Mouse (Mus musculus): ENCODE measurements around the gene Mtr.
A peak's percentile ranks its signal among the peaks of the same experiment; 100 is the strongest.

Gene Mtr

DNA sequence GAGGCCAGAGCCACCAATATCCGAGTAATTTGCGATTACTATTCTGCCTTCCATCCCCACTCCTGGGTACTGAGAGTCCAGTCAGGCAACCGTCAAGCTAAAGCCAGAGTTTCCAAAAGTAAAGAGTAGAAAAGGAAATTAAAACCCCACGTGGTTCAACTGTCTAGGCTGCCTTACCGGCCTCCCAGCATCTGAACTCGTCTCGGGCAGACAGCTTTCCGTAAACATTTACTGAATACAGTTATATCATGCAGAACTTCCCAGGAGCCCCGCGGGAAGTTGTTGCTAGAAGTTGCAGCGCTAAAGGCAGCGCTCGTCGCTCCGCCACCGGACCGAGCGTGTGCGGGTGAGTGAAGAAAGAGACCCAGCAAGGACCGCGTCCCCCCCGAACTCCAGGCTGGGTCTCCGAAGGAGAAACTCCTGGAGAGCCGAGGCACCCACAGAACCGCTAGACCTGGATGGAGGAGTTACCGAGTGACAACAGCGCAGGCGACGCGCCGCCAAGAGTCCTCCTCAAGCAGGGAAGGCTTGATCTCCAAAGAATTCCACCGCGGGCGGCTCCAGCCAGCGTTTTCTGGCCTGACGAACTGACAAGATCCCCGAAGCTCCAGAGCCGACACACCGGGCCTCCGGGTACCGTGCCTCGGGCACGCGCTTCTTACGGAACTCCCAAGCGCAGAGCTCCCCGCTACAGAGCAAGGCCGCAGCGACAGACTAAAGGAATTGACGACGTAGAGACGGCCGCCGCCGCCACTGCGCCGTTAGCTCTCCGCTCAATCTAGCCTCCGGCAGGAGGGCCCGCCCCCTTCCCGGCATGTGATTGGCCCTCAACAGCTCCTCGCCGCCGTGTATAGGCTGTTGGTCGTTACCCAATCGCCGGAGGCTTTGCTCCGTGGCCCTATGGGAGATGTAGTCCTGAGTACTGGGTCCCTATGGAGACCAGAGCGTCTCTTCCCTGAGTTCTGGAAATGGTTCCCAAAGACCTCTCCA is at the start of gene Mtr:
Gene Mtr (minus strand): TSS at position 723 of the 990 bp plus-strand sequence.
- peak; percentile 75 to 84 for DNase-seq (ENCODE audit: low read depth in 1 of 2, low spot score in 2 of 2)

DNA sequence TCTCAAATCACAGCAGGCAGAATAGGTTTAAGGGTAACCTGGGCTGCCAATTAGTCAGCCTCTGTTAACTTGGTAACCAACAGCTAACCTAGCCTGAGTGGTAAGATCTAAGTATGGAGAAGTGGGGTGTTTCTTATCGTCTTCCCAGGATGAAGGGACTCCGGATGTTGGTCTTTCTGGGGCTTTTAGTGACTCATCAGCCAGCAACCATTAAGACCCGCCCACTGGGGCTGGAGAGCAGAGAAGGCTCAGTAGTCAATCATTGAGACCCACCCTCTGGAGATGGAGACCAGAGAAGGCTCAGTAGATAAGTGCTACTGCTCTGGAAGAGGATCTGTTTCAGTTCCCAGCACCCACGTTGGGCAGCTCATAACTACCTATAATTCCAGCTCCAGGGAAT is 49.4 kb upstream of the Mtr start:
- DNase-seq (ENCODE audit: low read depth in 1 of 2, low spot score in 2 of 2) = no peak

DNA sequence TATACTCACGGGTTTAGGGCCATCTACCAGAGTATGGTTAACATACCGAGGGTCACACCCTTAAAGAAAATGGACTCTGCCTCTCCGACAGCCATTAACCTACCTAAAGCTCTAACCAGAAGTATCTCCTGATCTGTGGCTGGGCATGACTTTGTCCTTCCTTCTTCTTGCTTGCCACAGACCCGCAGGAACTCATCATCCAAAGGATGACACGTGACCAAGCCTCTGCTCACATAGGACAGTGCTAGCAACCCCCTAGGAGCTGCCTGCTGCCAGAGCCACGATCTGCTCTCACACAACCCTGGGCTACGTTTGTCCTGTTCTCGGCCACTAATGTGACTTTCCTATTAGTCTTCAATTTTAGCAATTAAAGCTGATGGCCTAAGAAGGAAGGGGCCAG is 47.6 kb upstream of the Mtr start:
- no peak for DNase-seq (ENCODE audit: low read depth in 1 of 2, low spot score in 2 of 2)

DNA sequence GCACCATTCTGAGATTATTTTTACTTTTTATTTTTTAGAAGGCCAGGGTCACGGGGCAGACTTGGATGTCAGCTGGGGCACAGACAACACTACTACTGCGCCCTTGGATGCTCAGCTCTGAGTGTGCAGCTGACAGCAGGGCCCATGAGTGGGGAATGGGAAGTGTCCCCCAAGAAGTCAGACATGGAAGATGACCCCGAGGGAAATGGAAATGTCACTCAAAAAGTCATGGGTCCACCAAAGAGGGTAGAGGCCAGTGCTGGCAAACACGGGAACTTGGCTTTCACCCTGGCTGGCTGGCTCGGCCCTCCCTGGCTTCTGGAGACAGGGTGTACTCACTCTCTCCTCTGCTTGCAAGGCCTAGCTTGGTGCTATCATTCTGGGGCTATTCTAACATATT is 47.1 kb upstream of the Mtr start:
- no peak for DNase-seq (ENCODE audit: low read depth in 1 of 2, low spot score in 2 of 2)

DNA sequence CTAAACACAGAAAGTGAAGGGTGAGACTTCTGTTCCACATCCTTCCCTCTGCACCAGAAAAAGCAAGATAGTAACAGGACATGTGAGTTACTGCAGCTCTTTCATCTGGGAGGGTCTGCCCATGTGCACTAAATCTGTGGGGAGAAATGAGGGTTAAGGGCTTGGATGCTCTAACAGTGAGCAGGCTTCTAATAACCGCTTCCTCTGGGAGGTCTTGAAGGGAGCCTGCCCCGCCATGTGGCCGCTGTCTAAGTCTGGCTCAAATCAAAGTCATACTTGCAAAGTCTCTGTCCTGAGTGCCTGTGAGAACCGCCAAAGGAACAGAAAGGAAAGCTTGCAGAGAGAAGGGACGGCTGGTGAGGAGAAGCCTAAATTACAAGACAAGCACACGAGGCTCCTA is 39.9 kb upstream of the Mtr start:
- no peak for DNase-seq (ENCODE audit: low read depth in 1 of 2, low spot score in 2 of 2)

DNA sequence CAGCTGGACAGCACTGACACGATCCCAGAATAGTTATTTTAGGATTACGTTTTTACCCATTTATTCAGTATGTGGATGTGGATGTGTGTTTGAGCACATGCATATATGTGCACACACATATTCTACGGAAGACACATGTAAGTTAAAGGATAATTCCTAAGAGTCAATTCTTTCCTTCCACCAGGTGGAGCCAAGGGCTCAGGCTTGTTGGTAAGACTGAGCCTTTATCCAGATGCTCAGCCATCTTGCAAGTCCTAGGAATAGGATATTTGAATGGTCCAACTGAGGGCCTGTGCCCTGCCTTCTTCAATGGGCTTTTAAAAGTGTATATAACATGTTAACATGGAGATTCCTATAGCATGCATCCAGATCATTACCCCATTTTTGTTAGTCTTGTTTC is 38.8 kb upstream of the Mtr start:
- DNase-seq (ENCODE audit: low read depth in 1 of 2, low spot score in 2 of 2) = no peak

DNA sequence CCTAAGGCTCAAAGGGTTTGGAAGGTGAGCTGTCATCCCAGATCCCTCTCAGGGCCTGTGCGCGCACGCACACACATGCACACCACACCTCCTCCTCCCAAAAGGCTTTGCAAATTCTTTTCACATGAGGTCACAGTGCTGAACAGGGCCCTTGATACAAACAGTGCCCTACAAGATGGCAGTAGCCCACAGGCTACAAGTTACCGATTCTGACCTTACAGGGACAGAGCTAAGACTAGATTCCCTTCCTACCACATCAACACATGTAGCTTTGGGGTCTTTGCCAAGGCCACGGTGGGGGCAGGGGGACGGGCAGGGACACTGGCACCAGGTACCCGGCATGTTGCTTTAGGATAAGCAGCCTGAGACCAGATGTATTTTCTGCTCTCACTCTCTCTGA is 35.9 kb upstream of the Mtr start:
- DNase-seq (ENCODE audit: low read depth in 1 of 2, low spot score in 2 of 2) = no peak

DNA sequence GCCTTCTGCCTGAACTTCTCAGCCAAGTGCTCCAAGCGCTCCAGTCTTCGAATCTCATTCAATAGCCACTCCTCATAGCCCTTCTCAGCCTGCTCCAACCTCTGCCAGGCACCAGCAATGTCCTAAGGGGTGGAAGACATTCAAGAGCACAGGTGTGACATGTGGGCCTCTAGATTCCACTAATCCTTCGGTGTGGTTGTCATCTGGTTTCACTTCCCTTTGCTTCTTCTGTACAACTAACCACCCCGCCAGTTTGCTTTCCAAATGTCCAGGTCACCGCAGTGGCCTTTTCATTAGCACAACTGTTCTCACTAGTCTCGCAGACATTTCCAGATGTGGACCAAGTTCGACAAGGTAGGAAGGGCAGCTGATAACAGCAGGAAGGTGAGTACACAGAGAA is 32.8 kb upstream of the Mtr start:
- no peak for DNase-seq (ENCODE audit: low read depth in 1 of 2, low spot score in 2 of 2)

DNA sequence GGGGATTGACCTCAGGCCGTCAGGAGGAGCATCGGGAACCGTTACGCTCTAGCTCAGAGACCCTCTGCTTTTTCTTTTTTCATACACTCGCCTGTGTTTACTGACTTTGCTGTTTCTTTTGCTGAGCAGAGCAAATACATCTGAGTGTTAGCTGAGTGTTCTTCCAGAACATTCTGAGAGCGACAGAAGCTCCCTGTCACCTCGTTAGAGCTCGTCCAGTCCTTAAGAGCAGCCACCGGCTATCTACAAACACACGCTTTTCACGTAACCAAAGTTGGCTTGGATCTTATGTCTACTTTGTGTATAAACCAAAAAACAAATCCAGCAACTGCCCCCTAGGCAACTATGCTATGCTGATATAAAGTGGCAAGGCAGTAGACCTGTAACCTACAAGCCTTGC is 26.6 kb upstream of the Mtr start:
- DNase-seq (ENCODE audit: low read depth in 1 of 2, low spot score in 2 of 2) = no peak

DNA sequence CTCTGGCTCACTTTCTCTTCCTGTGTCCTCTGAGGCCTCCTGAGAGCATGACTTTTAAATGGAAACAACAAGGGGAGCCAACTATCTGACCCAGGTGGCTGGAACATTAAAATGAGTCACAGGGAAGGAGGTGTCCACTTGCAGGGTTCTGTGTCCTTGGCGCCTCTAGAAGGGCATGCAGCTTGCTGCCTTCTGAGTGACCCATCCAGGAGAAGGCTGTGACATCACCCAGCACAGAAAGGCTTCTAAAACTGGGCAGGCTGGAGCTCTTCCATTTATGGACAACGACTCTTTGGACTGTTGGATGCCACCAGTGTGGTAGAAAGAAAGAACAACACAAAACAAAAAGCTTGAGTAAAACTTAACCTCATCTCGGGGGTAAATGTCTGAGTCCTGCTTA is 25.9 kb upstream of the Mtr start:
- no peak for DNase-seq (ENCODE audit: low read depth in 1 of 2, low spot score in 2 of 2)

DNA sequence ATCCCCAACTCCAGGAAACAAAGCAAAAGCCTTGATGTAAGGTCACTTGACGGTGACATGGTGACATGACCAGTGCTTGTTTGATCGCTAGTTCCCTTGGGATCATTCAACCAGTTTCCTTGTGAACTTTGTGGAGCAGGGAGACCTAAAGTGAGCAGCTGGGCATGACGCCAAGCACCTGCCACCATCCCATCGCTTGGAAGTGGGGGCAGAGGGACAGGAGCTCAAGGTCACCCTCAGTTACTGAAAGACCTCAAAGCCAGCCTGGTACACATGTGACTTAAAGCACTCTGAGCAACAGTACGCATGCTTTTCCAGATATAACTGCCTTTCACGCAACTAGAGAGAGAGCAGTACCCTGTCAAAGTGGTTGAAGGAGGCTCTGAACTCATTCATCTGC is 16.8 kb upstream of the Mtr start:
- no peak for DNase-seq (ENCODE audit: low read depth in 1 of 2, low spot score in 2 of 2)

DNA sequence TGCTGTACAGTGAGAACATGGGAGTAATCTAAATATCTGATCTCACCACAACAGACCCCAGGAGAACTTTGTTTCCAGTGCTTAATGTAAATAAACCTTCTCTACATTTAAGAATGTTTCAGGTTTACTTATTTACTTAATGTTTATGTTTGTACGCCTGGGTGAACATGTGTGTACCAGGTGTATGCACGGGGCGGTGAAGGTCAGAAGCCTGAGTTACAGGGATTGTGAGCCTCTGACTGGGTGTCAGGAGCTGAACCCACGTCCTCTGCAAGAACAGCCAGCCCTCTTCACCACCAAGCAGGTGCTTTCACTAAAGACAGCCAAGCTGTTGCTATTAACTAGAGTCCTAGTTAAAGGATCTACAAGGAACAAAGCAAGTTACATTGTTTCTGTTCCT is 16.3 kb upstream of the Mtr start:
- DNase-seq (ENCODE audit: low read depth in 1 of 2, low spot score in 2 of 2) = no peak

DNA sequence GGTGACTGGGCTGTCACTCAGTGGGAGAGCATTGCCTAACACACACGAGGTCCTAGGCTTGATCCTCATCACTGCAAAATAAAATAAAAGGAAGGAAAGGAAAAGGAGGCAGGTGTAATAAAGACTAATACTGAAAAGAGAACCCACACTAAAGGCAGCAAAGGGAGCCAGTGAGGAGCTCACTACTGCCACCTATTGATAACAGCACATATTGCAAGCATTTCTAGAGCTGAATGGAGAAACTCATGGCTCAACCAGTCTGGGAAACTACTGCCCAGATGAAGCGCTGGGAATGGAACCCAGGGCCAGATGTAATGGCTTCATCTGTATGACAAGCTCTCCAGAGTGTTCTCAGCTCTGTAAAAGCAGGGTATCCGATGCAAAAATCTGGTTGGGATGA is 15.0 kb upstream of the Mtr start:
- DNase-seq (ENCODE audit: low read depth in 1 of 2, low spot score in 2 of 2) = no peak

DNA sequence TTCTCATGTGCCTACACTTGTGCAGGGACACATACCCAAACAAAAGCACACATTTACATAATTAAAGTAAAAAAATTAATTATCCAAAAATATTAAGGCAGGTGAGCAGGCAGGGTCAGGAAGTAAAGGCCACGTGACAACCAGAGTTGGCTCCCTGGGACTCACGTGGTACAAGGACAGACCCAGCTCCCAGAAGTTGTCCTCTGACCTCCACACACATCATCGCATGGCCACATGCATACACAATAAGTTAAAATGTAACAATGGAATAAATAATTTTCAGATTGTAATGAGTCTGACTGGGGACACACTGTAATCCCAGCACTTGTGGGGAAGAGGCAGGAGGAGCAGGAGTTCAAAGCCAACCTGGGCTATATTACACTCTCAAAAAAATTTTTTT is 10.1 kb upstream of the Mtr start:
- no peak for DNase-seq (ENCODE audit: low read depth in 1 of 2, low spot score in 2 of 2)

DNA sequence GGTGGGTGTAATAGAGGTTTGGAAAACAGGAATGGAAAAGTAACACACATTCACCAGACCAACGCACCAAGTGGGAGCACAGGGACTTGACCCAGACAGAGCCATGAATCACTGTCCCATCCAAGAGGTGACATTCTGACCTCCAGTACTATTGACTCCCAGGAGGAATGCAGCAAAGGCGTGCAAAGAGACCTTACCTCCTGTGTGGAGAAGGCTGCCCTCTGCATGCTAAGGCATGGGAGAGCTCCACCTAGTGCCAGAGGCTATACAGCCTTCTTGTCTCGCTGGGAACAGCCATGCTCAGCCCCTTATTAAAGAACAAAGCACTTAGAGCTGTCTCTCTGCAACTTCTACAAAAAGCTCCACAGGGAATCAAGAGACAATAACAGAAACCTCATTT is 9.2 kb upstream of the Mtr start:
- DNase-seq (ENCODE audit: low read depth in 1 of 2, low spot score in 2 of 2) = no peak

DNA sequence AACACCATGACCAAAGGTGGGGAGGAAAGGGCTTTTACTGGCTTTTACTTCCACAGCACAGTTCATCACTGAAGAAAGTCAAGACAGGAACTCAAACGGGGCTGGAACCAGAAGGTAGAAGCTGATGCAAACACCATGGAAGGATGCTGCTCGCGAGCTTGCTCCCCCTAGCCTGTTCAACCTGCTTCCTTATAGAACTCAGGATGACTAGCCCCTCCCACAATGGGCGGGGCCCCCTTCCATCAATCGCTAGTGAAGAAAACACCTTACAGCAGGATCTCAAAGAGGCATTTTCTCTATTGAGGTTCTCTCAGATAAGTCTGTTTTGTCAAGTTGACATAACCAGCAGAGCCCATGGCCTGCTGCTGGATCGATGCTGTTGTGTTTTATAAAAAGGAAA is 6.1 kb upstream of the Mtr start:
- DNase-seq (ENCODE audit: low read depth in 1 of 2, low spot score in 2 of 2) = no peak

DNA sequence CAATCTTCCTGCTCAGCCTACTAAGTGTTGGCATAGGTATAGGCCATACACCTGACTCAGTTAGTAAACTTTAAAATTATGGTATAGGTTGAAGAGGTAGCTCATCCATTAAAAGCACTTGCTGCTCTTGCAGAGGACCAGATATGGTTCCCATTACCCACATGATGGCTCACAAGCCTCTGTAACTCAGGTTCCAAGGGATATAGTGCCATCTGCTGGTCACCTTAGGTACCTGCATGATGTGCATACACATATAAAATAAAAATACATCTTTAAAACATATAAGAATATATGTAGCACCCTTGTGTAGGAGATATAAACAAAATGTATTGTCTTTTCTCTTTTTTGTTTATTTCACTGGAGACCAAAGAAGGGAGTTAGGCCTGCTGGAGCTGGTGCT is 3.6 kb upstream of the Mtr start:
- DNase-seq (ENCODE audit: low read depth in 1 of 2, low spot score in 2 of 2) = no peak

DNA sequence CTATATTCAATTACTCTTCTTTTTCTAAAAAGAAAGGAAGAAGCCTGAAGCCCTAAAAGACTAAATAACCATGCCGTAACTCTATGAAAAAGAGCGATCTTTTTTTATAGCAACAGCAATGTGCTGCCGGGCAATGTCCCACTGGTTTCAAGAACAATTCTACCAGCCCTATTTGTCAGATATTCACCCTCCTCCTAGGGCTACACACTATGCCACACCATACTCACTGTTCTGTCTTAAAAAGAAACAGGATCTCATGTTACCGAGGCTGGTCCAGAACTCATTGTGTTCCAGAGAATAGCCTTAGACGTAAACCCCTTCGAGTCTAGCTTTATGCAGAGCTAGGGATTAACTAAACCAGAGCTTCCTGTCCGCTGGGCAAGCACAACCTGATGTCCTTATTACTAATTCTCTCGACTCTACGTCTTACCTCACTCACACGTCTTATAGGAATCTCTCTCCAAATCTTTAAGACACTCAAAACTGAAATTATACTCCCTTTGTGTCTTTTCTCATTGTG is 982 bp downstream of the Mtr start:
- DNase-seq (ENCODE audit: low read depth in 1 of 2, low spot score in 2 of 2) = no peak

DNA sequence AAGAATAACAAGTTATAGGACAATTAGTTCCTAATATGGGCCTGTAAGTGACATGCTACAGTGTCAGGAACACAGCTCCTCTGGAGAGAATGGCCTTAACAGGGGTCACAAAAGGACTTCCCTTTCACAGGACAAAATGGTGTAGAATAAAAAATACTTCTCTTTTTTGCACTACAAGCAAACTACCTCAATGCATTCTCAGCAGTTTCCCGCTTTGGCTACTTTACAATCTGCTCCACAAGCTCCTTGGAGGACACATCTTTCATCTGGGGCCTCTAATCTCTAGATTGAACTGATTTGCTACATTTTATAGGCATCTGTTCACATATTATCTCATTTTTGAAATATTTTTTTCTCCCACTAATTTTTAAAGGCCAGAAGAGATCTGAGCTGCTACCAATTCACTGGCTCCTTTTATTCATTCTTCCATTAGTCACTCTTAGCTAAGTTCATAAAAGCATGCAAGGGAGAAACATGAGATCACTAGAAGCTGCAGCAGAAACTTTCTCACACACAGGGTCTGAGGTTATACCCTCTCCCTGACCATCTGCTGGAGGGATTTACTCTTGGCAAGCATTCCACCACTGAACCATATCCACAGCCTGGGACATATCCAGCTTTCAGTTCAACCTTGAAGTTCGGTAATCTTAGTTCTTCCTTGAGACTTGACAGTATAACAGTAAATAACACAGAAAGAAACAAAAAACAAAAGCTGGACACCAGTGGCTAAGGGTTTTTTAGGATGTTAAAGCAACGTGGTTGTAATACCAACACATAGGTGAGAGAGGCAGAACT is 1.8 kb downstream of the Mtr start:
- DNase-seq (ENCODE audit: low read depth in 1 of 2, low spot score in 2 of 2) = no peak

DNA sequence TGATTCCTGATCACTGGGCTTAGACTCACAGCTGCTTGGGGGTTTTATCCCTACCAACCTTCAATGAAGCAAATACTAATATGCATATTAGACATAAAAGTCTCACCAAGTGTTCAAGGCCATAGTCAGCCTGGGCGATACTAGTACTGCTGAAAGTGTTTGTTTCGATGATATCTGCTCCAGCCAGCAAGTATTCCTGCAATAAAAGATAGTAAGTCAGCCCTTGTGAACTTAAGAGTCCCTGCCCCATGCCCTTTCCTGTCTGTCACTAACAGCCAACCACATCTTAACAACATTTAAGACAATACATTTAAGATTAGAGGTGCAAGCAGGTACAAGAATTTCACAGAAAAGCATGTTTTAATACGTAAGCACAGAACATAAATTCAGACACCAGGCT is 7.4 kb downstream of the Mtr start:
- no peak for DNase-seq (ENCODE audit: low read depth in 1 of 2, low spot score in 2 of 2)

DNA sequence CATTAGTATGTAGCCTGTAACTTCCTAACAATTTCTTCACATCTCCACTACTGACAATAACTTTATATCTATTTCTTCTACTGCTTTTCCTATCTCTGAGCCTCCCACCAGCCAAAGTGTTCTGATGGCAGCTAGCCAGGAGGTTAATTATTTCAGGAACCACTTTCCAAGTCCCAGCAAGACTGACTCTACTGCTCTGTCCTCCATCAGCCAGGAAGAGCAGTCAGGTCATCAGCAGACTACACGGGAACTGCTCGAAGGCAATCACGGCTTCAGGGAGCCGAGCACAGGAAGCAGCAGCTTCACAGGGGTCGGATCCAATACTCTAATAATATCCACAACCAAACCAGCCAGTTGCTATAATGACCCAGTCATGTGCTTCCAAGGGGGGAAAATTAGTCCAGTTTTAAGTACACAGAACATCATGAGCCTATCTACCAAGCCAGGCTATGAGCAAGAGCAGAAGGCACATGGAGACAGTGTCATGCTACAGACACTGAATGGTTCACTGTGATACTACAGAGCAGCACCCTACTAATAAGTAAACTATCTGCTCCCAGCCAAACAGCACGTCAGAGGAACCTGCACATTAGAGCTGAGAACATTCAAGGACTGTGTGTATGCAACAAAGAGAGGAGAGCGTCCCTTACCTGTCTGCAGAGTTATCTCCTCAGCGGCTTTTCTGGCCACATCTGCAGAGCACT is 8.6 kb downstream of the Mtr start:
- no peak for DNase-seq (ENCODE audit: low read depth in 1 of 2, low spot score in 2 of 2)

DNA sequence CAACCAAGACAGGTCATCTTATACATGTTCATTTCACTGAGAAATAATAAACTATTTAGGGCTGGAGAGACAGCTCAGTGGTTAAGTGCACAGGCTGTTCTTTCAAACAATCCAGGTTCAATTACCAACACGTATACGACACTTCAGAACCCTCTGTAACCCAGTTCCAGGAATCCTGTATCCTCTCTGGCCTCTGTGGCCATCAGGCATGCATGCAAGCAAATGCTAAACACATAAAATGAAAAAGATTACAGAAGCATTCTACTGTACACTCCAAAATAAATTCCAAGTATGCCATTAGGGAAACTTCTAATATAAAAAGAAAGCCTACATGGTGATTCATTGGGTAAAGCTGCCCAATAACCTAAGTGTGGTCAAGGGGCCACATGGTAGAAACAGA is 12.0 kb downstream of the Mtr start:
- DNase-seq (ENCODE audit: low read depth in 1 of 2, low spot score in 2 of 2) = no peak

All from monocyte, adult 2 months (primary cell).